Mouse (Mus musculus): ENCODE results near the gene Tlk2. TPM values are rescaled to one million over a fixed set of nuclear protein-coding genes. Genes with fewer than 3 reads are reported as not detected.

The Tlk2 gene
- total RNA-seq, 4 experiments from 2014 or later = 37.2 to 49.4 (median 40.8) TPM

- DNase-seq (ENCODE audit: low spot score in 2 of 2) = peak; percentile 34 to 53
These were observed 134.5 kb downstream of the Tlk2 start for GRCm38 (mm10) chr11:105312972-105313632.

- no peak for DNase-seq (ENCODE audit: low spot score in 2 of 2)
These were observed 135.0 kb downstream of the Tlk2 start for GRCm38 (mm10) chr11:105313633-105314014.

DNA sequence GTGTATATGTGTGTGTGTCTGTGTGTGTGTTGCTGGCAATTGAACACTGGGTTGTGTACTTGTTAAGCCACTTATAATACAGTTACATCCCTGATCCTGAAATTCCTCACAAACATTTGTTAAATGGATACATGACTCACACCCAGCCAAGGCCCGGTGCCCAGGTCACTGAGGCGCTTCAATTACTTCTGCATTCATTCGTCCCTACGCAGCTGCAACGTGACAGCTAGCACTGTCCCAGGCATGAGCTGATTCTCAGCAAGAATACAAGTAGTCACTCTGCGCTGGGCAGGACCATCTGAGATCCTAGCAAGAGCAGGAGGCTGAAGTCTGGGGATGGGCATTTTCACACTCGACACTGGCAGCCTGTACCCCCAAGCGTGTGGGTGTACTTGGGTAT, 136.7 kb downstream of the Tlk2 start:
- no peak for DNase-seq (ENCODE audit: low spot score in 2 of 2)

DNA sequence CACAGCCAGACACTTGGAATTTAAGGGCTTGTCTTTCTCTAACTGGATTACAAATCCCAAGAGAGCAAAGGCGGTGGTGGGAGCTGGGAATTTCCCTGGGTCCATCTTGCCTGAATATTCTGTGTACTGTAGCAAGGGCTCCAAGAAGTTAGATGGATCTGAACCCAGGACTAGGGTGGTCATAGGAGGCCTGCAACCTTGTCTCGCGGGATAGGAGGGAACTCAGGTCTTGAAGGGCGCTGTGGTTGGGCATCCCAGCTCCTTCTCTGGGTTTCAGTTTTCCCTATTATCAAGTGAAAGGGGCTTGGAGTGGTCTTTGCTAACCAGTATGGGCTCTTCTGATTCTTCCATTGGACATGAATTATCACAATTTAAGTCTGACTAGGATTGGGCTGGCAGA, 137.5 kb downstream of the Tlk2 start:
- no peak for DNase-seq (ENCODE audit: low spot score in 2 of 2)

DNA sequence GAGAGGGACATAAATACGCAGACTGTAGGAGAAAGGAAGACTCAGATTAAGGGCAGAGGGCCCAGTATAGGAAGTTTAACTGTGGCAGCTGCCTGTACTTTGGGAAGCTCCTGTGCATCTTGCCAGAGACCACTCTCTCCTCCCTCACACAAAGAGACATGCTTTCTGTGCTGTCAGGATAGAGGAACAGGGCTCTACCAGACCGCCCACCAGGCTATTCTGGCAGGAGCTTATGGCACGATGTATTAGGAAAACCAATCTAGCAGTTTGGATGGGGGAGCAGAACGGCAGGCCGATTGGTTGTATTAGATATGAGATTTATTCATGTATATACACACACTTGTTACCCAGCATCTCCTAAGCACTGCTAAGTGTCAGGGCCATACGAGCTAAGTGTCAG, 139.2 kb downstream of the Tlk2 start:
- DNase-seq (ENCODE audit: low spot score in 2 of 2) = no peak

DNA sequence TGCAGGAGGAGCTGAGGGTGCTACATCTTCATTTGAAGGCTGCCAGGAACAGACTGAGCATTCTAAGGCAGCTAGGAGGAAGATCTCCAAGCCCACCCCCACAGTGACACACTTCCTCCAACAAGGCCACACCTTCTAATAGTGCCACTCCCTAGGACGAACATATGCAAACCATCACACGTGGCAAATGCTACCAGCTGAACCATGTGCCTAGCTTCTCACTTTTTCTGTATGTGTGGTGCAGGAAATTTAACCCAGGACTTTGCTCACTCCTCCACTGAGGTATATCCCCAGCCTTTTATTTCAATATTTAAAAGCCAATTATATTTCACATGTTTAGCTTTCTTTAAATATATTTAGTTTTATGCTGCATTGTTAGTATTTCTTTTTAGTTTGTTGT, 142.5 kb downstream of the Tlk2 start:
- no peak for DNase-seq (ENCODE audit: low spot score in 2 of 2)

- DNase-seq (ENCODE audit: low spot score in 2 of 2) = no peak
These were observed 144.9 kb downstream of the Tlk2 start for GRCm38 (mm10) chr11:105323530-105323929.

DNA sequence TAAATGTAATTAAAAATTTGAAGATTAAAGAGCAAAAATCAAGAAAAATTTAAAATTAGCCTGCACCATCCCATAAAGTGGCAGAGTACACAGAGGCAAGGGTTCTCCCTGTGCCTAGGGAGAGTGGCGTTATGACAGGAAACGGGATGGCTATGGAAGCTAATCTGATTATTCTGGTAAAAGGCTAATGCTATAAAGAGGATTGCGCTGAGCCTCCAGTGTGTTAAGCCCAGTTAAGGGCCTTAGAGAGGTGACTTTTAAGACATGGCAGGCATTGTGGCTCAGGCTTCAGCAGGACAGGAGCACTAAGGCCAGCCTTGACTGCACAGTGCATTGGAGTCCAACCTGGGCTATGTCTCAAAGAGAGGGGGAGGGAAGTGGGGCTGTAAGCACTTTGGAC, 148.5 kb downstream of the Tlk2 start:
- no peak for DNase-seq (ENCODE audit: low spot score in 2 of 2)

- DNase-seq (ENCODE audit: low spot score in 2 of 2) = no peak
These were observed 151.4 kb downstream of the Tlk2 start for GRCm38 (mm10) chr11:105329962-105330361.

- DNase-seq (ENCODE audit: low spot score in 2 of 2) = no peak
These were observed 152.5 kb downstream of the Tlk2 start for GRCm38 (mm10) chr11:105331129-105331528.

- peak; percentile 53 to 74 for DNase-seq (ENCODE audit: low spot score in 2 of 2)
These were observed 153.1 kb downstream of the Tlk2 start for GRCm38 (mm10) chr11:105331732-105332131.

DNA sequence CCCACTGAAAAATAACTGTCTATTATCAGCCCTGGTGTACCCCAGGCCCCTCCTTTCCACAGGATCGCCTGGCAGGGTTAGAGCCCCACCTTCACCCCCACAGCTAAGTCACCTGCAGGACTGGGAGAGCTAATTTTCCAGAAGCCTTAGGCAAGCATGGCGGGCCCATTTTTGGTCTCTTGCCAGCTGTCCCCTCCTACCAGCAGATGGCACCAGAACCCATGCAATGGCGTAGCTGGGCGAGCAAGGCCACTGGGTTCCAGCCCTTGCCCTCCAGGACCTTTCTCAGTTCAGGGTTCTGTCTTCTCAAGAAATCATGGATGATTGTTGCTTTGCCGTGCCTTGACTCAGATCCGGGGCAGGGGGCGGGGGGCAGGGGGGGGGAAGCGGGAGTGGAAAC, 153.9 kb downstream of the Tlk2 start:
- DNase-seq (ENCODE audit: low spot score in 2 of 2) = peak; percentile 40 to 55

Other genes starting within 250 kb of the Tlk2 start
- not detected for gene Efcab3, start 115.2 kb upstream of the Tlk2 start, total RNA-seq (2022)
- 1 to 10 TPM; 7.8 to 8.1 (median 8.0) TPM for gene Mettl2, start 52.4 kb upstream of the Tlk2 start, total RNA-seq (2022)
- gene Gm10842, start 31.9 kb upstream of the Tlk2 start, total RNA-seq (2022) = not detected
- 1 to 10 TPM; 5.2 to 7.6 (median 6.0) TPM for gene Mrc2, start 113.8 kb downstream of the Tlk2 start, total RNA-seq (2022)

All from gastrocnemius, adult 8-10 months (tissue).